Mouse (Mus musculus): ENCODE results near the gene Arl4c. TPM values are rescaled to one million over a fixed set of nuclear protein-coding genes. Genes with fewer than 3 reads are reported as not detected.

The Arl4c gene
- polyA plus RNA-seq, 1 experiment from 2014 or later, result 1.9 TPM

GRCm38 (mm10) chr1:88708191-88708590 lies 6.2 kb upstream of the Arl4c start:
- no peaks in the 10 kb centered on the region for H3K4me1 ChIP-seq (replicated peaks; ENCODE audit: control insufficient read depth, insufficient read depth, low read length)
- H3K27ac ChIP-seq (ENCODE audit: low read depth, low read length), result no peak overlapping the region
- no peaks in the 10 kb centered on the region for H3K36me3 ChIP-seq (ENCODE audit: control insufficient read depth, insufficient read depth, low read length)
- H3K9ac ChIP-seq (ENCODE audit: low read depth, low read length), result no peak overlapping the region
- no peak for DNase-seq (ENCODE audit: low spot score)
- H3K4me3 ChIP-seq (ENCODE audit: low read depth, low read length), result no peak overlapping the region
- no peaks in the 10 kb centered on the region for H3K9me3 ChIP-seq (ENCODE audit: control insufficient read depth, low read length)
- no peak for ATAC-seq (replicated peaks; ENCODE audit: low FRiP score)
- WGBS, result 73% methylated on average over 3 of the region's 3 CpGs
- H3K27me3 ChIP-seq (replicated peaks; ENCODE audit: control insufficient read depth, insufficient read depth, low read length), result peaks cover 2% of the 10 kb centered on the region; the same call in 1 of the 2 replicates
- no peak overlapping the region for H3K4me2 ChIP-seq

- WGBS, result 78% methylated on average over 6 of the region's 6 CpGs
- H3K36me3 ChIP-seq (ENCODE audit: control insufficient read depth, insufficient read depth, low read length), result no peaks in the 10 kb centered on the region
- no peaks in the 10 kb centered on the region for H3K4me1 ChIP-seq (replicated peaks; ENCODE audit: control insufficient read depth, insufficient read depth, low read length)
- H3K27me3 ChIP-seq (replicated peaks; ENCODE audit: control insufficient read depth, insufficient read depth, low read length), result peaks cover 4% of the 10 kb centered on the region; the same call in 1 of the 2 replicates
- no peak overlapping the region for H3K4me2 ChIP-seq
- no peak for ATAC-seq (replicated peaks; ENCODE audit: low FRiP score)
- DNase-seq (ENCODE audit: low spot score), result no peak
- H3K4me3 ChIP-seq (ENCODE audit: low read depth, low read length), result no peak overlapping the region
- no peak overlapping the region for H3K9ac ChIP-seq (ENCODE audit: low read depth, low read length)
- no peak overlapping the region for H3K27ac ChIP-seq (ENCODE audit: low read depth, low read length)
- H3K9me3 ChIP-seq (ENCODE audit: control insufficient read depth, low read length), result no peaks in the 10 kb centered on the region
Measured at GRCm38 (mm10) chr1:88707536-88707935, 5.5 kb upstream of the Arl4c start.

- DNase-seq (ENCODE audit: low spot score) (peak; percentile 75), ATAC-seq (replicated peaks; ENCODE audit: low FRiP score) (peak; percentile 48; the same call in 1 of the 2 replicates)
- Histone ChIP-seq H3K4me2 (no peak overlapping the region), H3K27ac (ENCODE audit: low read depth, low read length) (no peak overlapping the region), H3K4me3 (ENCODE audit: low read depth, low read length) (no peak overlapping the region), H3K9ac (ENCODE audit: low read depth, low read length) (no peak overlapping the region), H3K4me1 (replicated peaks; ENCODE audit: control insufficient read depth, insufficient read depth, low read length) (no peaks in the 10 kb centered on the region; the same call in 1 of the 2 replicates), H3K9me3 (ENCODE audit: control insufficient read depth, low read length) (no peaks in the 10 kb centered on the region), H3K36me3 (ENCODE audit: control insufficient read depth, insufficient read depth, low read length) (no peaks in the 10 kb centered on the region), H3K27me3 (replicated peaks; ENCODE audit: control insufficient read depth, insufficient read depth, low read length) (peaks cover 21% of the 10 kb centered on the region)
- WGBS, result 2% methylated on average over 15 of the region's 15 CpGs
Measured at GRCm38 (mm10) chr1:88705799-88706198, 3.8 kb upstream of the Arl4c start.

- no peak overlapping the region for H3K9ac ChIP-seq (ENCODE audit: low read depth, low read length)
- 64% methylated on average over 6 of the region's 6 CpGs for WGBS
- no peak overlapping the region for H3K4me2 ChIP-seq
- H3K27me3 ChIP-seq (replicated peaks; ENCODE audit: control insufficient read depth, insufficient read depth, low read length), result peaks cover 29% of the 10 kb centered on the region
- ATAC-seq (replicated peaks; ENCODE audit: low FRiP score) (no peak), DNase-seq (ENCODE audit: low spot score) (no peak)
- H3K36me3 ChIP-seq (ENCODE audit: control insufficient read depth, insufficient read depth, low read length), result no peaks in the 10 kb centered on the region
- H3K27ac ChIP-seq (ENCODE audit: low read depth, low read length), result no peak overlapping the region
- no peak overlapping the region for H3K4me3 ChIP-seq (ENCODE audit: low read depth, low read length)
- no peaks in the 10 kb centered on the region for H3K9me3 ChIP-seq (ENCODE audit: control insufficient read depth, low read length)
- no peaks in the 10 kb centered on the region; the same call in 1 of the 2 replicates for H3K4me1 ChIP-seq (replicated peaks; ENCODE audit: control insufficient read depth, insufficient read depth, low read length)
Measured at GRCm38 (mm10) chr1:88705050-88705449, 3.0 kb upstream of the Arl4c start.

GRCm38 (mm10) chr1:88700961-88701861 lies 810 bp downstream of the Arl4c start:
- H3K4me3 ChIP-seq (ENCODE audit: low read depth, low read length), result peak overlapping the region; percentile 73
- H3K36me3 ChIP-seq (ENCODE audit: control insufficient read depth, insufficient read depth, low read length), result no peaks in the 10 kb centered on the region
- peak overlapping the region; percentile 97 for H3K4me2 ChIP-seq
- no peaks in the 10 kb centered on the region; the same call in 1 of the 2 replicates for H3K4me1 ChIP-seq (replicated peaks; ENCODE audit: control insufficient read depth, insufficient read depth, low read length)
- H3K27me3 ChIP-seq (replicated peaks; ENCODE audit: control insufficient read depth, insufficient read depth, low read length), result peaks cover 31% of the 10 kb centered on the region
- ATAC-seq (replicated peaks; ENCODE audit: low FRiP score) (peak; percentile 7; the same call in 1 of the 2 replicates), DNase-seq (ENCODE audit: low spot score) (peak; percentile 66)
- peak overlapping the region; percentile 64 for H3K9ac ChIP-seq (ENCODE audit: low read depth, low read length)
- H3K9me3 ChIP-seq (ENCODE audit: control insufficient read depth, low read length), result no peaks in the 10 kb centered on the region
- WGBS, result under 1% methylated on average over 77 of the region's 78 CpGs
- peak overlapping the region; percentile 44; the same call in 1 of the 2 replicates for H3K27ac ChIP-seq (ENCODE audit: low read depth, low read length)

- peak overlapping the region; percentile 97 for H3K4me2 ChIP-seq
- H3K4me1 ChIP-seq (replicated peaks; ENCODE audit: control insufficient read depth, insufficient read depth, low read length), result no peaks in the 10 kb centered on the region; the same call in 1 of the 2 replicates
- no peak overlapping the region for H3K27ac ChIP-seq (ENCODE audit: low read depth, low read length)
- no peak for ATAC-seq (replicated peaks; ENCODE audit: low FRiP score)
- peak overlapping the region; percentile 73 for H3K4me3 ChIP-seq (ENCODE audit: low read depth, low read length)
- H3K36me3 ChIP-seq (ENCODE audit: control insufficient read depth, insufficient read depth, low read length), result no peaks in the 10 kb centered on the region
- no peak overlapping the region for H3K9ac ChIP-seq (ENCODE audit: low read depth, low read length)
- peak; percentile 49 for DNase-seq (ENCODE audit: low spot score)
- 26% methylated on average over 25 of the region's 25 CpGs for WGBS
- H3K27me3 ChIP-seq (replicated peaks; ENCODE audit: control insufficient read depth, insufficient read depth, low read length), result peaks cover 31% of the 10 kb centered on the region
- H3K9me3 ChIP-seq (ENCODE audit: control insufficient read depth, low read length), result no peaks in the 10 kb centered on the region
Measured at GRCm38 (mm10) chr1:88699856-88700791, 1.9 kb downstream of the Arl4c start.

- Histone ChIP-seq H3K9ac (ENCODE audit: low read depth, low read length) (no peak overlapping the region), H3K27me3 (replicated peaks; ENCODE audit: control insufficient read depth, insufficient read depth, low read length) (peaks cover 31% of the 10 kb centered on the region), H3K9me3 (ENCODE audit: control insufficient read depth, low read length) (no peaks in the 10 kb centered on the region), H3K27ac (ENCODE audit: low read depth, low read length) (no peak overlapping the region), H3K4me3 (ENCODE audit: low read depth, low read length) (peak overlapping the region; percentile 73; the same call in 1 of the 2 replicates), H3K4me1 (replicated peaks; ENCODE audit: control insufficient read depth, insufficient read depth, low read length) (no peaks in the 10 kb centered on the region; the same call in 1 of the 2 replicates), H3K4me2 (peak overlapping the region; percentile 97), H3K36me3 (ENCODE audit: control insufficient read depth, insufficient read depth, low read length) (no peaks in the 10 kb centered on the region)
- ATAC-seq (replicated peaks; ENCODE audit: low FRiP score) (no peak), DNase-seq (ENCODE audit: low spot score) (no peak)
- 24% methylated on average over 5 of the region's 5 CpGs for WGBS
Measured at GRCm38 (mm10) chr1:88699401-88699800, 2.6 kb downstream of the Arl4c start.

- Histone ChIP-seq H3K27me3 (replicated peaks; ENCODE audit: control insufficient read depth, insufficient read depth, low read length) (peaks cover 31% of the 10 kb centered on the region), H3K4me2 (peak overlapping the region; percentile 97), H3K4me1 (replicated peaks; ENCODE audit: control insufficient read depth, insufficient read depth, low read length) (no peaks in the 10 kb centered on the region; the same call in 1 of the 2 replicates), H3K4me3 (ENCODE audit: low read depth, low read length) (no peak overlapping the region; the same call in 1 of the 2 replicates), H3K9ac (ENCODE audit: low read depth, low read length) (no peak overlapping the region), H3K9me3 (ENCODE audit: control insufficient read depth, low read length) (no peaks in the 10 kb centered on the region), H3K36me3 (ENCODE audit: control insufficient read depth, insufficient read depth, low read length) (no peaks in the 10 kb centered on the region), H3K27ac (ENCODE audit: low read depth, low read length) (no peak overlapping the region)
- DNase-seq (ENCODE audit: low spot score) (no peak), ATAC-seq (replicated peaks; ENCODE audit: low FRiP score) (no peak)
- WGBS, result 40% methylated on average over 5 of the region's 5 CpGs
Measured at GRCm38 (mm10) chr1:88698926-88699325, 3.1 kb downstream of the Arl4c start.
